Mouse (Mus musculus) intestine, embryonic 14.5 days (tissue): ENCODE results near the gene Adam6b. TPM values are rescaled to one million over a fixed set of nuclear protein-coding genes. Genes with fewer than 3 reads are reported as not detected.

Experiments
- ATAC-seq: fragments of 200-750 bp; cut with Nextera tagmentation; replicated peaks from 2 replicates; pipeline ENCODE4 v1.8.0; 2017; ENCODE audit warnings: low read depth, moderate number of reproducible peaks, moderate TSS enrichment, moderate library complexity; ENCODE audit not compliant: low FRiP score, low TSS enrichment
- DNase-seq: peaks from one replicate; pipeline ENCODE4 v3.0.0-alpha.2; 2018; ENCODE audit warnings: low spot score
- H3K27ac ChIP-seq: fragments of 300-500 bp; sonication (generic); 2 replicates; pipeline ENCODE4 v1.5.1; 2014; ENCODE audit warnings: low read depth, mild to moderate bottlenecking, control low read depth
- H3K27me3 ChIP-seq: fragments of 300-500 bp; sonication (generic); replicated peaks from 2 replicates; pipeline ENCODE4 v1.6.1; 2014; ENCODE audit warnings: low read length, control low read depth; ENCODE audit not compliant: control insufficient read depth, insufficient read depth
- H3K36me3 ChIP-seq: fragments of 300-500 bp; sonication (generic); 2 replicates; pipeline ENCODE4 v1.6.1; 2014; ENCODE audit warnings: low read length, control low read depth; ENCODE audit not compliant: control insufficient read depth, insufficient read depth
- H3K4me1 ChIP-seq: fragments of 300-500 bp; sonication (generic); replicated peaks from 2 replicates; pipeline ENCODE4 v1.6.1; 2014; ENCODE audit warnings: low read length, control low read depth, mixed read lengths; ENCODE audit not compliant: control insufficient read depth, insufficient read depth
- H3K4me2 ChIP-seq: fragments of 300-500 bp; sonication (generic); 2 replicates; pipeline ENCODE4 v1.6.1; 2014; ENCODE audit warnings: low read length
- H3K4me3 ChIP-seq: fragments of 300-500 bp; sonication (generic); 2 replicates; pipeline ENCODE4 v1.5.1; 2014; ENCODE audit warnings: low read depth, low read length, control low read depth, mixed read lengths
- H3K9ac ChIP-seq: fragments of 300-500 bp; sonication (generic); 2 replicates; pipeline ENCODE4 v1.6.1; 2014; ENCODE audit warnings: mild to moderate bottlenecking, low read length
- H3K9me3 ChIP-seq: fragments of 300-500 bp; sonication (generic); 2 replicates; pipeline ENCODE4 v1.6.1; 2016; ENCODE audit warnings: low read length, control low read depth; ENCODE audit not compliant: control insufficient read depth
- WGBS: fragments of 180-500 bp; shearing (Covaris S2); extraction: QIAGEN DNeasy Blood & Tissue Kit; methylation state at CpG from one replicate; pipeline ENCODE4 v1.1.7; 2014; 5-methylcytosine and 5-hydroxymethylcytosine counted together
- polyA plus RNA-seq: library from polyadenylated mRNA; unstranded; fragments of >200 nt; fragmentation: Nextera tagmentation; extraction: Ambion mirVana; gene quantifications from 2 replicates; pipeline ENCODE4 v1.2.1, GENCODE M21; 2014

Adam6b gene
- polyA plus RNA-seq, 1 experiment from 2014 or later, result not detected

- H3K4me1 ChIP-seq, result no peaks in the 10 kb centered on the region
- H3K9ac ChIP-seq, result no peak overlapping the region
- no peaks in the 10 kb centered on the region for H3K9me3 ChIP-seq
- no peak overlapping the region for H3K4me2 ChIP-seq
- ATAC-seq, result no peak; the same call in 1 of the 2 replicates
- no peaks in the 10 kb centered on the region for H3K27me3 ChIP-seq
- no peaks in the 10 kb centered on the region for H3K36me3 ChIP-seq
- 75% methylated on average over 2 of the region's 2 CpGs for WGBS
- DNase-seq, result no peak
- H3K4me3 ChIP-seq, result no peak overlapping the region
- H3K27ac ChIP-seq, result no peak overlapping the region
Measured at GRCm38 (mm10) chr12:113525901-113526300, 36.6 kb downstream of the Adam6b start.

Other genes with a start within 250 kb of the Adam6b start
- gene Adam6a, start 54.4 kb downstream of the Adam6b start, polyA plus RNA-seq, result not detected in 2 replicates